Mouse (Mus musculus): Measurements from ENCODE around the gene Atg101. TPM values are rescaled to one million over a fixed set of nuclear protein-coding genes. Genes with fewer than 3 reads are reported as not detected.
A peak's percentile ranks its signal among the peaks of the same experiment; 100 is the strongest.

Gene Atg101
- polyA plus RNA-seq, 1 experiment from 2014 or later: 79.8 TPM

DNA sequence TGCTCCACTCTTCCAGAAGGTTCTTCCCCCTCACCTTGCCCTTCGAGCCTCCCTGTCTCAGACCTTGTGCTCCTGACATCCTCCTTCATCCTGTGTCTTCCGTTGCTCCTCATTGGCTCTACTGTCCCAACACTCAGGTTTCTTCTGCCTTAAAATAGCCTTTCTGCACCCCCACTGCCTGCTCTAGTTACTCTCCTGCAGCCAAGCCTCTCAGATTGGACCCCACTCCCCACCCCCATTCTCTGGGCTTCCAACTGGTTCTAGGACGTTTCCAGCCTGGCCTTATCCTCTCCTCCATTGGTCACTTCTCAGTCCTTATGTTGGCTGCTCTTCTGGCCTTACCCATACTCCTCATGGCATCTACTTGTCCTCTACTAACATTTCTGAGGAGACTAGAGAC is 18.1 kb downstream of the Atg101 start:
- no peaks in the 10 kb centered on the region for H3K9me3 ChIP-seq (replicated peaks; ENCODE audit: control insufficient read depth, low read length, poor library complexity, severe bottlenecking)
- H3K27ac ChIP-seq (ENCODE audit: low read length): no peak overlapping the region
- H3K27me3 ChIP-seq (ENCODE audit: control insufficient read depth, insufficient read depth, low read depth, low read length): no peaks in the 10 kb centered on the region
- H3K36me3 ChIP-seq (ENCODE audit: control insufficient read depth, insufficient read depth, low read length): no peaks in the 10 kb centered on the region
- no peak for ATAC-seq
- H3K9ac ChIP-seq (ENCODE audit: low read depth, low read length): no peak overlapping the region
- no peaks in the 10 kb centered on the region for H3K4me1 ChIP-seq (ENCODE audit: control insufficient read depth, insufficient read depth, low read length)
- 85% methylated on average over 3 of the region's 3 CpGs for WGBS
- no peak overlapping the region for H3K4me2 ChIP-seq (ENCODE audit: low read length)
- H3K4me3 ChIP-seq (ENCODE audit: low read depth, low read length): no peak overlapping the region

DNA sequence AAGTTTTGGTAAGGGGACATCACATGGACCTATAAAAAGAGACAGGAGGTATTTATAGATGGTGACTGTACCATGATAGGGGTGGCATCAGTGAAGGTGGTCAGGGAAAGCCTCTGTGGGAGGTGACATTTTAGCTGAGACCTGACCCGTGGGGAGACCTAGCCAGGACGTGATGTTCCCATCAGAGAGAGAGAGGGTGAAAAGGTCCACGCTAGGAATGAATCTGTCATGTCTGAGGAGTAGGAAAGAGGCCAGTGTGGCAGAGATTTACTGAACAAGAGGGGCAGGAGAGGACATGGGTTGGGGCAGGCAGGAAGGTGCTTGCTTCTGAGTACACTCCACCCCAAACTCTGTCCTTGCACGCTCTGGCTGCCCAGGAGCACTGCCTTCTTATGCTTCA is 19.8 kb downstream of the Atg101 start:
- no peaks in the 10 kb centered on the region for H3K36me3 ChIP-seq (ENCODE audit: control insufficient read depth, insufficient read depth, low read length)
- no peak overlapping the region for H3K4me3 ChIP-seq (ENCODE audit: low read depth, low read length)
- no peaks in the 10 kb centered on the region for H3K27me3 ChIP-seq (ENCODE audit: control insufficient read depth, insufficient read depth, low read depth, low read length)
- H3K9me3 ChIP-seq (replicated peaks; ENCODE audit: control insufficient read depth, low read length, poor library complexity, severe bottlenecking): no peaks in the 10 kb centered on the region
- peaks cover under 1% of the 10 kb centered on the region; the same call in 1 of the 2 replicates for H3K4me1 ChIP-seq (ENCODE audit: control insufficient read depth, insufficient read depth, low read length)
- ATAC-seq: no peak
- no peak overlapping the region for H3K27ac ChIP-seq (ENCODE audit: low read length)
- no peak overlapping the region for H3K9ac ChIP-seq (ENCODE audit: low read depth, low read length)
- WGBS: 87% methylated on average over 4 of the region's 4 CpGs
- no peak overlapping the region for H3K4me2 ChIP-seq (ENCODE audit: low read length)

GRCm38 (mm10) chr15:101306459-101306858 is 22.4 kb downstream of the Atg101 start:
- H3K27ac ChIP-seq (ENCODE audit: low read length): no peak overlapping the region
- H3K9ac ChIP-seq (ENCODE audit: low read depth, low read length): no peak overlapping the region
- H3K9me3 ChIP-seq (replicated peaks; ENCODE audit: control insufficient read depth, low read length, poor library complexity, severe bottlenecking): no peaks in the 10 kb centered on the region
- no peak overlapping the region for H3K4me2 ChIP-seq (ENCODE audit: low read length)
- 93% methylated on average over 4 of the region's 4 CpGs for WGBS
- no peaks in the 10 kb centered on the region for H3K36me3 ChIP-seq (ENCODE audit: control insufficient read depth, insufficient read depth, low read length)
- ATAC-seq: no peak
- no peak overlapping the region for H3K4me3 ChIP-seq (ENCODE audit: low read depth, low read length)
- no peaks in the 10 kb centered on the region for H3K27me3 ChIP-seq (ENCODE audit: control insufficient read depth, insufficient read depth, low read depth, low read length)
- H3K4me1 ChIP-seq (ENCODE audit: control insufficient read depth, insufficient read depth, low read length): peaks cover 7% of the 10 kb centered on the region

- Histone ChIP-seq H3K4me1 (ENCODE audit: control insufficient read depth, insufficient read depth, low read length) (peaks cover 7% of the 10 kb centered on the region), H3K9me3 (replicated peaks; ENCODE audit: control insufficient read depth, low read length, poor library complexity, severe bottlenecking) (no peaks in the 10 kb centered on the region), H3K27me3 (ENCODE audit: control insufficient read depth, insufficient read depth, low read depth, low read length) (no peaks in the 10 kb centered on the region), H3K9ac (ENCODE audit: low read depth, low read length) (0 out of 2 replicates have a peak overlapping the region, but pooled peaks have one; percentile 4), H3K4me2 (ENCODE audit: low read length) (no peak overlapping the region), H3K4me3 (ENCODE audit: low read depth, low read length) (no peak overlapping the region), H3K36me3 (ENCODE audit: control insufficient read depth, insufficient read depth, low read length) (no peaks in the 10 kb centered on the region), H3K27ac (ENCODE audit: low read length) (no peak overlapping the region)
- WGBS: 62% methylated on average over 13 of the region's 13 CpGs
- ATAC-seq: no peak
These were observed 24.6 kb downstream of the Atg101 start for GRCm38 (mm10) chr15:101308440-101309348.

GRCm38 (mm10) chr15:101309493-101309892 is 25.4 kb downstream of the Atg101 start:
- Histone ChIP-seq H3K9ac (ENCODE audit: low read depth, low read length) (no peak overlapping the region), H3K4me2 (ENCODE audit: low read length) (no peak overlapping the region), H3K27me3 (ENCODE audit: control insufficient read depth, insufficient read depth, low read depth, low read length) (no peaks in the 10 kb centered on the region), H3K27ac (ENCODE audit: low read length) (no peak overlapping the region), H3K4me1 (ENCODE audit: control insufficient read depth, insufficient read depth, low read length) (peaks cover 7% of the 10 kb centered on the region), H3K36me3 (ENCODE audit: control insufficient read depth, insufficient read depth, low read length) (no peaks in the 10 kb centered on the region), H3K4me3 (ENCODE audit: low read depth, low read length) (no peak overlapping the region), H3K9me3 (replicated peaks; ENCODE audit: control insufficient read depth, low read length, poor library complexity, severe bottlenecking) (no peaks in the 10 kb centered on the region)
- ATAC-seq: no peak
- WGBS: 46% methylated on average over 5 of the region's 5 CpGs

DNA sequence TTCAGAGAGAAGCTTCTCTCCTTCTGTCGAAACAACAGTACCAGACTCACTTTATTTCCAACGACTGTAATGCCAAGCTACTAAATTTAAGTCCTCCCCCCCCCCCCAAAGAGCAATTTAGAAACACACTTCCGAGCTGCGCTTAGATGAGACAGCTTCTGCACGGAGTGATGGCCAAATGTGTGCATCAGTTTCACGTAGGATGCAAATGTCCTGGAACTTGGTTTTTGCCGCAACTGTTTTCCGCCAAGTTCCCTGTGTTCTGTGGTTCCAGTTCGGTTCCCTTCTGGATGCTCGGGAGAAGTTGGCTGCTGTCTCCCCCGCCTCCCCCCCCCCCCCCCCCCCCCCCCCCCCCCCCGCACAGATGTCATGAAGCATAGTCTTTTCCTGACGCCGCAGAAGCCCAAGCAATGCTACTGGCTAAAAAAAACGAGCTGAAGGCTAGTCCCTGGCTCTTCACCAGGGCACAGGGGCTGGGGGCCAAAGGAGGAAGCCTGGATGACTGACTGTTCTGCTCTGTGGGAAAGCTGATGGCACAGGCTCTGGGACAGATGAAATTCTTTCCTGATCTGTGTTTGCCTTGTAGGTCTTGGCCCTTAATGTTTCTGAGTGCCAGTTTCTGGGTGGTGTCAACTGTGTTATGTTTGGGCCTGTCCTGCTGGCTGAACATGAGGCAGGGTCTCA is 27.2 kb downstream of the Atg101 start:
- ATAC-seq: no peak
- Histone ChIP-seq H3K27ac (ENCODE audit: low read length) (no peak overlapping the region), H3K4me3 (ENCODE audit: low read depth, low read length) (no peak overlapping the region), H3K36me3 (ENCODE audit: control insufficient read depth, insufficient read depth, low read length) (no peaks in the 10 kb centered on the region), H3K4me1 (ENCODE audit: control insufficient read depth, insufficient read depth, low read length) (peaks cover 10% of the 10 kb centered on the region), H3K4me2 (ENCODE audit: low read length) (no peak overlapping the region), H3K27me3 (ENCODE audit: control insufficient read depth, insufficient read depth, low read depth, low read length) (no peaks in the 10 kb centered on the region), H3K9me3 (replicated peaks; ENCODE audit: control insufficient read depth, low read length, poor library complexity, severe bottlenecking) (no peaks in the 10 kb centered on the region), H3K9ac (ENCODE audit: low read depth, low read length) (no peak overlapping the region)
- 64% methylated on average over 12 of the region's 15 CpGs for WGBS

DNA sequence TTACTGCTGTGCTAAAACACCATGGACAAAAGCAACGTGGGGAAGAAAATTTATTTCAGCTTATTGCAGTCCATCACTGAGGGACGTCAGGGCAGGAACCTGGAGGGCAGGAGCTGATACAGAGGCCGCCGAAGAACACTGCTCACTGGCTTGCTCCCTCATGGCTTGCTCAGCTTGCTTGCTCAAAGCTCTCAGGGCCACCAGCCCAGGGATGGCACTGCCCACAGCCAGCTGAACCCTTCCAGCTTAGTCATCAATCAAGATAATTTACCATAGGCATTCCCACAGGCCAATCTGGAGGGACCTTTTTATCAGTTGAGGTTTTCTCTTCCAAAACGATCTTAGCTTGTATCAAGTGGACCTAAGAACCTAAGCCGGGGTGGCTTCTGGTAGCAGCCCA is 27.9 kb downstream of the Atg101 start:
- H3K27ac ChIP-seq (ENCODE audit: low read length): no peak overlapping the region
- H3K4me3 ChIP-seq (ENCODE audit: low read depth, low read length): no peak overlapping the region
- no peaks in the 10 kb centered on the region for H3K27me3 ChIP-seq (ENCODE audit: control insufficient read depth, insufficient read depth, low read depth, low read length)
- no peaks in the 10 kb centered on the region for H3K9me3 ChIP-seq (replicated peaks; ENCODE audit: control insufficient read depth, low read length, poor library complexity, severe bottlenecking)
- no peak for ATAC-seq
- peaks cover 10% of the 10 kb centered on the region for H3K4me1 ChIP-seq (ENCODE audit: control insufficient read depth, insufficient read depth, low read length)
- H3K36me3 ChIP-seq (ENCODE audit: control insufficient read depth, insufficient read depth, low read length): no peaks in the 10 kb centered on the region
- no peak overlapping the region for H3K9ac ChIP-seq (ENCODE audit: low read depth, low read length)
- whole genome bisulfite sequencing: 89% methylated on average over 6 of the region's 6 CpGs
- H3K4me2 ChIP-seq (ENCODE audit: low read length): no peak overlapping the region

- 77% methylated on average over 4 of the region's 4 CpGs for WGBS
- peak overlapping the region; percentile 33 for H3K4me2 ChIP-seq (ENCODE audit: low read length)
- H3K36me3 ChIP-seq (ENCODE audit: control insufficient read depth, insufficient read depth, low read length): no peaks in the 10 kb centered on the region
- H3K9ac ChIP-seq (ENCODE audit: low read depth, low read length): no peak overlapping the region
- H3K27me3 ChIP-seq (ENCODE audit: control insufficient read depth, insufficient read depth, low read depth, low read length): no peaks in the 10 kb centered on the region
- H3K9me3 ChIP-seq (replicated peaks; ENCODE audit: control insufficient read depth, low read length, poor library complexity, severe bottlenecking): no peaks in the 10 kb centered on the region
- ATAC-seq: no peak
- H3K4me3 ChIP-seq (ENCODE audit: low read depth, low read length): no peak overlapping the region
- no peak overlapping the region for H3K27ac ChIP-seq (ENCODE audit: low read length)
- peaks cover 3% of the 10 kb centered on the region for H3K4me1 ChIP-seq (ENCODE audit: control insufficient read depth, insufficient read depth, low read length)
These were observed 31.3 kb downstream of the Atg101 start for GRCm38 (mm10) chr15:101315378-101315777.

- no peaks in the 10 kb centered on the region for H3K27me3 ChIP-seq (ENCODE audit: control insufficient read depth, insufficient read depth, low read depth, low read length)
- no peak overlapping the region for H3K9ac ChIP-seq (ENCODE audit: low read depth, low read length)
- no peaks in the 10 kb centered on the region for H3K9me3 ChIP-seq (replicated peaks; ENCODE audit: control insufficient read depth, low read length, poor library complexity, severe bottlenecking)
- peaks cover 3% of the 10 kb centered on the region for H3K4me1 ChIP-seq (ENCODE audit: control insufficient read depth, insufficient read depth, low read length)
- no peak overlapping the region for H3K27ac ChIP-seq (ENCODE audit: low read length)
- peak overlapping the region; percentile 33 for H3K4me2 ChIP-seq (ENCODE audit: low read length)
- 7% methylated on average over 11 of the region's 11 CpGs for whole genome bisulfite sequencing
- no peaks in the 10 kb centered on the region for H3K36me3 ChIP-seq (ENCODE audit: control insufficient read depth, insufficient read depth, low read length)
- peak overlapping the region; percentile 19; the same call in 1 of the 2 replicates for H3K4me3 ChIP-seq (ENCODE audit: low read depth, low read length)
- ATAC-seq: peak; percentile 80
These were observed 31.8 kb downstream of the Atg101 start for GRCm38 (mm10) chr15:101315832-101316231.

All from midbrain, embryonic 16.5 days (tissue).